Mouse (Mus musculus) midbrain, embryonic 14.5 days (tissue): ENCODE data around the gene Armh3. TPM values are rescaled to one million over a fixed set of nuclear protein-coding genes. Genes with fewer than 3 reads are reported as not detected.

Source experiments
- ATAC-seq: fragments of 200-750 bp; cut with Nextera tagmentation; 2 replicates; pipeline ENCODE4 v1.8.0; 2017; ENCODE audit warnings: moderate number of reproducible peaks, moderate library complexity; ENCODE audit not compliant: low FRiP score, low TSS enrichment
- DNase-seq: peaks from one replicate; pipeline ENCODE4 v3.0.0-alpha.2; 2015
- H3K27ac ChIP-seq: fragments of 300-500 bp; sonication (generic); replicated peaks from 2 replicates; pipeline ENCODE4 v1.5.1; 2014; ENCODE audit warnings: mild to moderate bottlenecking, low read depth, low read length, moderate library complexity
- H3K27me3 ChIP-seq: fragments of 300-500 bp; sonication (generic); 2 replicates; pipeline ENCODE4 v1.6.1; 2014; ENCODE audit warnings: low read length, control low read depth, mixed read lengths; ENCODE audit not compliant: control insufficient read depth, insufficient read depth
- H3K36me3 ChIP-seq: fragments of 300-500 bp; sonication (generic); 2 replicates; pipeline ENCODE4 v1.6.1; 2014; ENCODE audit warnings: low read length, control low read depth; ENCODE audit not compliant: control insufficient read depth, insufficient read depth
- H3K4me1 ChIP-seq: fragments of 300-500 bp; sonication (generic); 2 replicates; pipeline ENCODE4 v1.6.1; 2014; ENCODE audit warnings: mild to moderate bottlenecking, antibody characterized with exemption, low read length, control low read depth; ENCODE audit not compliant: control insufficient read depth, insufficient read depth
- H3K4me2 ChIP-seq: fragments of 300-500 bp; sonication (generic); 2 replicates; pipeline ENCODE4 v1.6.1; 2014; ENCODE audit warnings: mild to moderate bottlenecking, low read length, moderate library complexity
- H3K4me3 ChIP-seq: fragments of 300-500 bp; sonication (generic); replicated peaks from 2 replicates; pipeline ENCODE4 v1.5.1; 2014; ENCODE audit warnings: low read depth, low read length
- H3K9ac ChIP-seq: fragments of 300-500 bp; sonication (generic); replicated peaks from 2 replicates; pipeline ENCODE4 v1.6.1; 2014; ENCODE audit warnings: mild to moderate bottlenecking, low read length, moderate library complexity
- H3K9me3 ChIP-seq: fragments of 300-500 bp; sonication (generic); 2 replicates; pipeline ENCODE4 v1.6.1; 2016; ENCODE audit warnings: low read length, control low read depth, mixed read lengths; ENCODE audit not compliant: control insufficient read depth
- WGBS: fragments of 180-500 bp; shearing (Covaris S2); extraction: QIAGEN DNeasy Blood & Tissue Kit; methylation state at CpG from one replicate; pipeline ENCODE4 v1.1.7; 2014; 5-methylcytosine and 5-hydroxymethylcytosine counted together
- polyA plus RNA-seq: library from polyadenylated mRNA; unstranded; fragments of >200 nt; fragmentation: Nextera tagmentation; extraction: Ambion mirVana; gene quantifications from 2 replicates; pipeline ENCODE4 v1.2.1, GENCODE M21; 2014

Gene Armh3
- polyA plus RNA-seq, 1 experiment from 2014 or later: 21.8 TPM

DNA sequence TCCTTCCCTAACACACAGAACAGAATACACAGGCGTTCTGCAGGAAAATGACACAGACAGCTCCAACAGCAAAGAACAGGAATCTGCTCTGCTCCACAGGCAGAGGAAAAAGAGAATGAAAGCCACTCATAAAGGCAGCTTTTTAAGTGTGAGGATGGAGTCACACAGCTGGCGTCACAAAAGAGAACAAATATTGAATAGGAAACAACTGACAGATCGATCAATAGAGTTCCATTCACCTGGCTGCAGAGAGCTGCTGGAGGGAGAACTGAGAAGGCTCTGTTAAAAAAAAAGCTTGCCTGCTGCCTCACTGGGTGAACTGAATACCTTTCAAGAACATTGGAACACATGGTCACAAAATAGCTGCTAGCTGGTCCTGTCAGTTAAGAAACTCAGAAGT, 154.1 kb downstream of the Armh3 start:
- no peaks in the 10 kb centered on the region for H3K4me1 ChIP-seq
- no peak overlapping the region for H3K4me3 ChIP-seq
- ATAC-seq: no peak
- WGBS: 29% methylated on average over 3 of the region's 3 CpGs
- no peak overlapping the region for H3K9ac ChIP-seq
- no peaks in the 10 kb centered on the region for H3K27me3 ChIP-seq
- DNase-seq: no peak
- H3K4me2 ChIP-seq: no peak overlapping the region
- no peaks in the 10 kb centered on the region for H3K36me3 ChIP-seq
- no peaks in the 10 kb centered on the region for H3K9me3 ChIP-seq
- H3K27ac ChIP-seq: no peak overlapping the region

DNA sequence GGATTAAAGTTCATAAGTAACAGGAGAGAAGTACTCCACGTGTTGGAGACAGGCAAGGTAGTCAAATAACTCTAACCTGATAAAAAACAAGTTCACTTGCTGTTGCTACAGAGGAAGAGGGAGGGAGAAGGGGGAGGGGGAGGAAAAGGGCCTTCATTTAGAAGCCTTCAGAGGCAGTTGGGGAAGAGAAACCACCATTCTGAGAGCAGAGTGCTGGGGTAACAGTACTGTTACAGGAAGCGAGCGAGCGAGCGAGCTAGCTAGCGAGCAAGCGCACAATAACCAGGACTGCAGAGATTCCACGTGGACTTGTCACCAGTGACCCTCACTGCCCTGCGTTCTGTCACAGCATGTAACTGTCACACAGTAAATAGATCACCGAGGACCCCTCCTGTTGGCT, 154.9 kb downstream of the Armh3 start:
- H3K4me1 ChIP-seq: no peaks in the 10 kb centered on the region
- WGBS: 43% methylated on average over 10 of the region's 10 CpGs
- H3K9ac ChIP-seq: no peak overlapping the region
- H3K36me3 ChIP-seq: no peaks in the 10 kb centered on the region
- H3K27me3 ChIP-seq: no peaks in the 10 kb centered on the region
- H3K9me3 ChIP-seq: no peaks in the 10 kb centered on the region
- no peak overlapping the region for H3K4me3 ChIP-seq
- no peak for DNase-seq
- H3K27ac ChIP-seq: no peak overlapping the region
- no peak overlapping the region for H3K4me2 ChIP-seq
- ATAC-seq: no peak

DNA sequence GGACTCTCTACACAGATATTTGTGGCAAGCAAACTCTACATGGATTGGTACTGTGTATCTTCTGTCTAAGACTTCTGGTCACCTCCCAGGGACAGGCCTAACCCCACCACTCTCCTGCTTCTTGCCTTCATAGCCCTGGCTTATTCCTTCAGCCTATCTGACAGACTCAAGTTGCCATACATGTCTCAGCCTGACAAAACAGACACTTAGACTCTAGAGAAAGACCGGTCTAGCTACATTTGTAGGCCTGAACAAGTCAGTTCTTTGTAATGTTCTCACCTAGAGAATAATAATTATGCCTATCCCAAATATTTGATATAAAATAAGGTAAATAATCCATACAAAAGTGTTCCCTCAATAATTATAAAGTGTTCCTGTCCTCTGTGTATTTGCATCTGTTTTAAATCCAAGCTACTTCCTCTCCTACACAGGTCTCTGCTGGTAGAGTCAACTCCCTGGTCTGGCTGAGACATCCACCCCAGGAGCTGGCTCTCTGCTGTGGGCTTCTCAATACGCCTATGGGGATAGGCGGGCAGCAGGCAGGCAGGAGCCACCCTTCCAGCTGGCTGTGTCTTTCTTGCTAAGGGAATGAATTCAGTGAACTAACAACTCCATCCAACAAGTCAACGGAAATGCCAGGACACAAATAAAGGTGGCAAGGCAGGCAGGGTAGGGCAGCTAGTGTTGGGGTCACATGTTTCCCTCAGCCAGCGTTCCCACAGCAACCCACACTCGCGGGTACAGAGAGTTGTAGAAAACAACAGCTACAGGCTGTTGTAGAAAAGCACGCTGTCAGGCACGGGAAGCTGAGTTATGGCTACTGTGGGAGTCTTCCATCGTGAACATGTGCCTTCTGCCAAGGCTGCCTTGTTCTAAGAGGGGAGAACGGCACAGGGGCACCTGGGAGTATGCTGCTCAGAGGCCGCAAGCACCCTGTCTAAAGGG, 161.0 kb downstream of the Armh3 start:
- ATAC-seq (no peak), DNase-seq (no peak)
- Histone ChIP-seq H3K9ac (no peak overlapping the region), H3K4me1 (no peaks in the 10 kb centered on the region), H3K27ac (no peak overlapping the region), H3K4me3 (no peak overlapping the region), H3K4me2 (no peak overlapping the region), H3K27me3 (no peaks in the 10 kb centered on the region), H3K9me3 (no peaks in the 10 kb centered on the region), H3K36me3 (no peaks in the 10 kb centered on the region)
- 89% methylated on average over 12 of the region's 12 CpGs for WGBS

DNA sequence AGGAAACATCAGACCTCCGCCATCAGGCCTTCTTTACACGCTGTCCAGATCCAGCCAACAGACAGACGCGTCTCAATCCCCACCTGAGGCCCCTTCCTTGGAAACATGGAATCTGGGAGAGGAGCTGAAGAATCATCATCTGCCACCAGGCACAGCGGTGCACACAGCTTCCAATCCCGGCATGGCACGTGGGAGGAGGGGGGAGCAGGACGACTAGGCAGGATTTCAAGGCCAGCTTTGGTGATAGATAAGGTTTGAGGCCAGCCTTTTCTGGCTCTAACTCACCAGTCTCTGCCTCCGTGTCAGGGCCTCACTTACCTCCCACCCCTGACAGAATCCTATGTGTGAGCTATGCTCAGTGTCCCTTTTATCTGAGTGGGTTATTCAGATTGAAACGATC, 162.8 kb downstream of the Armh3 start:
- H3K9me3 ChIP-seq: no peaks in the 10 kb centered on the region
- H3K4me1 ChIP-seq: no peaks in the 10 kb centered on the region
- no peak overlapping the region for H3K4me3 ChIP-seq
- 74% methylated on average over 10 of the region's 10 CpGs for WGBS
- no peaks in the 10 kb centered on the region for H3K27me3 ChIP-seq
- H3K36me3 ChIP-seq: no peaks in the 10 kb centered on the region
- DNase-seq (no peak), ATAC-seq (no peak)
- no peak overlapping the region for H3K4me2 ChIP-seq
- H3K27ac ChIP-seq: no peak overlapping the region
- no peak overlapping the region for H3K9ac ChIP-seq

DNA sequence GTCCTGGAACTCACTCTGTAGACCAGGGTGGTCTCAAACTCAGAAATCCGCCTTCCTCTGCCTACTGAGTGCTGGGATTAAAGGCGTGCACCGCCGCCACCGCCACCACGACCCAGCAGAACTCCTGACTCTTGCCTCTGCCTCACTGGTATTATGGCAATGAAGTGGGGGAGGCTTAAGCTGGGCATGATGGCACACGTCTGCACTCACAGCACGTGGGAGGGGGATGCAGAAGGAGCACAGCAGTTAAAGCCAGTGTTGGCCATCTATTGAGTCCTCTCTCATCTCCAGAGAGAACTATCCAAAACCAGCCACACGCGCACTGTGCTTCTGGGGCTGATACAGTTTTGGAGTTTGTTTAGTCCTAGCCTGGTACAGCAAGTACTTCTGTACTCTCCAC, 164.6 kb downstream of the Armh3 start:
- DNase-seq (no peak), ATAC-seq (no peak)
- Histone ChIP-seq H3K27me3 (no peaks in the 10 kb centered on the region), H3K36me3 (no peaks in the 10 kb centered on the region), H3K4me3 (no peak overlapping the region), H3K4me2 (no peak overlapping the region), H3K27ac (no peak overlapping the region), H3K4me1 (no peaks in the 10 kb centered on the region), H3K9ac (no peak overlapping the region), H3K9me3 (no peaks in the 10 kb centered on the region)
- 82% methylated on average over 10 of the region's 10 CpGs for WGBS

DNA sequence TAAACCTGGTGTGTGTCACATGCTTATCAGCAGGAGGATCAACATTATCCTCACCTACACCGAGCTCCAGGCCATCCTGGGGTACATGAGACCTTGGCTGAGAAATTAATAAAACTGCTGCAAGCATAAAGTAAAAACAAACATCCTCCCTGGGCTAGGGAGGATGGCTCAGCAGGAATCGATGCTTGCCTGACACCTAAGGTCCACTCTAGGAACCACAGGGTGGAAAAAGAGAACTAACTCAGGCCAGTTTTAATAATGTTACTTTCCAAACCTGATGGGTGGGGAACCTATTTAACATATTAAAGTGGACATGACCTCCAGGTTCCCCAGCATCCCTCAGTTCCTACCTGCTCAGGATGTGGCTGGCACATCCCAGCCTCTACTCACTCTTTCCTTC, 167.6 kb downstream of the Armh3 start:
- 62% methylated on average over 2 of the region's 2 CpGs for WGBS
- Histone ChIP-seq H3K4me3 (no peak overlapping the region), H3K9me3 (no peaks in the 10 kb centered on the region), H3K27ac (no peak overlapping the region), H3K4me2 (no peak overlapping the region), H3K36me3 (no peaks in the 10 kb centered on the region), H3K9ac (no peak overlapping the region), H3K27me3 (no peaks in the 10 kb centered on the region), H3K4me1 (no peaks in the 10 kb centered on the region)
- ATAC-seq: no peak
- DNase-seq: no peak

DNA sequence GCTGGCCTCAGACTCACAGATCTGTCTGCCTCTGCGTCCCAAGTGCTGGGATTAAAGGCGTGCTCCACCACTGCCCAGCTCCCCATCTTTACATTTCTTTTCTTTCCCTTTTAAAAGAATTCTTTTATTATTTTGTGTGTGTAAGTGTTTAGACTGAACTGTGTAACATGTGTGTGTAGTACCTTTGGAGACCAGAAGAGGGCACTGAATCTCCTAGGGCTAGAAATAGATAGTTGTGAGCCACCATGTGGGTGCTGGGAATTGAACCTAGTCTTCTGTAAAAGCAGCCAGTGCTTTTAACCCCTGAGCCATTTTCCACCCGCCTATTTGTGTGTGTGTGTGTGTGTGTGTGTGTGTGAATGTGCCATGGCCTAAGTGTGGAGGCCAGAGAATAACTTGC, 170.6 kb downstream of the Armh3 start:
- H3K27ac ChIP-seq: no peak overlapping the region
- no peak overlapping the region for H3K4me2 ChIP-seq
- H3K4me1 ChIP-seq: no peaks in the 10 kb centered on the region
- ATAC-seq (no peak), DNase-seq (no peak)
- 94% methylated on average over 3 of the region's 3 CpGs for whole genome bisulfite sequencing
- no peaks in the 10 kb centered on the region for H3K36me3 ChIP-seq
- no peaks in the 10 kb centered on the region for H3K27me3 ChIP-seq
- no peak overlapping the region for H3K4me3 ChIP-seq
- H3K9ac ChIP-seq: no peak overlapping the region
- H3K9me3 ChIP-seq: no peaks in the 10 kb centered on the region

DNA sequence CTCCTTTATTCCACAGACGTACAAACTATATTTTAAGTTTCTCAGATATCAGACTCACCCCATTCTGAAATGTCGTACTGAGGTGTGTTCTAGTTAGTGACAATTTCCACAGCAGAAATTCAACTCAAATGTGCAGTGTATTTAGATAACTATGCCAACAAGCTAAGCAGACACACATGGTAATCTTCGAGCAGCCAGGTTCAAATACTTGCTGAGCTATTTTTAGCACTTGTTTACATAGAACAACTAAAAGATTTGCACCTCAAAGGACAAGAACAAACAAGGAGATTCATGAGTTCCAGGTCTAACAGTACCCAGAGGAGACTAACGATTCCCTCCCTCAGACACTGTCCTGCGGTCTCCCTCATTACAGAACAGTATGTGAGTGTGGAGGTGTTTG, 171.2 kb downstream of the Armh3 start:
- Histone ChIP-seq H3K27ac (no peak overlapping the region), H3K4me2 (no peak overlapping the region), H3K4me3 (no peak overlapping the region), H3K36me3 (no peaks in the 10 kb centered on the region), H3K27me3 (no peaks in the 10 kb centered on the region), H3K9ac (no peak overlapping the region), H3K4me1 (no peaks in the 10 kb centered on the region), H3K9me3 (no peaks in the 10 kb centered on the region)
- no peak for ATAC-seq
- 87% methylated on average over 5 of the region's 5 CpGs for WGBS
- DNase-seq: no peak

DNA sequence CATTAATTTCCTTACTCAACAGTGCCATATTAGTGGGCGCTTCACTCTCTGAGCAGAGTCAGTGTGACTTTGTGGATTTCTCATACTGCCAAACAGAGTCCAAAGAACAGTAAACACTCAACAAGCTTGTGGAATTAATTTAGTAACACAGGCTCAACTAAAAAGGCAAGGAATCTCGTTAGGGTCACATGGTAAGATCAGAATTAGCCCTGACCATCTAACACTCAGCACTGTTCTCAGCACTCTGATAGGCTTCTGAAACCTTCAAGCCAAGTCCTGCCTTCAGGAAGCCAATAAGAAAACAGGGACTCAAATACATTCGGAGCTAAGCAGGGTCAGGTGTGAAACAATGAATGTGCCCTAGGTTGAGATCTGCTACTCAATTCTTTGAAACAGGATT, 172.1 kb downstream of the Armh3 start:
- 86% methylated on average over 3 of the region's 3 CpGs for WGBS
- H3K4me2 ChIP-seq: no peak overlapping the region
- DNase-seq: no peak
- no peaks in the 10 kb centered on the region for H3K27me3 ChIP-seq
- no peaks in the 10 kb centered on the region for H3K4me1 ChIP-seq
- no peaks in the 10 kb centered on the region for H3K9me3 ChIP-seq
- no peak overlapping the region for H3K27ac ChIP-seq
- no peak for ATAC-seq
- H3K4me3 ChIP-seq: no peak overlapping the region
- no peaks in the 10 kb centered on the region for H3K36me3 ChIP-seq
- H3K9ac ChIP-seq: no peak overlapping the region
